1 mouse cellular context compared by ENCODE assay signal in genomic region chr9:22428028-22428665, GRCm38 (mm10).
TF ChIP-seq lines count a peak whose summit lies in the region.

No protein-coding gene starts in this region.

TF ChIP-seq in MEL, 35 proteins besides CTCF, POLR2A, EP300 and RAD21:
- no peak for TF ChIP-seq MYC (IDR thresholded peaks at IDR 0.05; ENCODE audit: low read depth, low read length)
- no peak for TF ChIP-seq MXI1 (IDR thresholded peaks at IDR 0.05; ENCODE audit: low read depth, low read length)
- TF ChIP-seq USF1 (IDR thresholded peaks at IDR 0.05; ENCODE audit: low read depth, low read length) = no peak
- 0 out of 2 replicates have a peak, but pooled peaks have one; percentile 54 for TF ChIP-seq HCFC1 (IDR thresholded peaks at IDR 0.05; ENCODE audit: low read depth, low read length)
- peak; percentile 94 for TF ChIP-seq ZMIZ1 (IDR thresholded peaks at IDR 0.05; ENCODE audit: low read depth, low read length)
- TF ChIP-seq MYB (IDR thresholded peaks at IDR 0.05; ENCODE audit: low read depth, low read length) = 0 out of 2 replicates have a peak, but pooled peaks have one; percentile 30
- TF ChIP-seq SIN3A (IDR thresholded peaks at IDR 0.05; ENCODE audit: low read length) = no peak
- TF ChIP-seq GATA1 (IDR thresholded peaks at IDR 0.05; ENCODE audit: low read depth, low read length) = peak; percentile 52; the same call in 1 of the 2 replicates
- TF ChIP-seq MAX (IDR thresholded peaks at IDR 0.05; ENCODE audit: low read length) = no peak; the same call in 1 of the 2 replicates
- no peak for TF ChIP-seq E2F4 (IDR thresholded peaks at IDR 0.05; ENCODE audit: borderline replicate concordance, low read depth, low read length)
- no peak for TF ChIP-seq JUND (IDR thresholded peaks at IDR 0.05; ENCODE audit: low read depth, low read length)
- TF ChIP-seq POLR2AphosphoS2 (IDR thresholded peaks at IDR 0.05; ENCODE audit: low read length) = peak; percentile 65
- no peak for TF ChIP-seq SMC3 (IDR thresholded peaks at IDR 0.05; ENCODE audit: low read depth, low read length)
- no peak for TF ChIP-seq MEF2A (IDR thresholded peaks at IDR 0.05; ENCODE audit: extremely low read depth, insufficient replicate concordance, low read depth, low read length, poor library complexity, severe bottlenecking)
- peak; percentile 48; the same call in 1 of the 2 replicates for TF ChIP-seq ZKSCAN1 (IDR thresholded peaks at IDR 0.05; ENCODE audit: low read depth, low read length)
- 0 out of 2 replicates have a peak, but pooled peaks have one; percentile 13 for TF ChIP-seq CHD2 (IDR thresholded peaks at IDR 0.05; ENCODE audit: low read length)
- TF ChIP-seq ZC3H11A (IDR thresholded peaks at IDR 0.05; ENCODE audit: low read depth, low read length) = no peak
- no peak for TF ChIP-seq TAL1 (IDR thresholded peaks at IDR 0.05; ENCODE audit: low read length)
- TF ChIP-seq NRF1 (IDR thresholded peaks at IDR 0.05; ENCODE audit: insufficient read depth, low read depth, low read length, poor library complexity, severe bottlenecking) = no peak
- no peak for TF ChIP-seq ZNF384 (IDR thresholded peaks at IDR 0.05; ENCODE audit: low read depth, low read length)
- TF ChIP-seq MAFK (IDR thresholded peaks at IDR 0.05; ENCODE audit: borderline replicate concordance, low read depth, low read length) = no peak
- TF ChIP-seq NELFE (IDR thresholded peaks at IDR 0.05; ENCODE audit: low read depth, low read length) = peak; percentile 74
- no peak for TF ChIP-seq BHLHE40 (IDR thresholded peaks at IDR 0.05; ENCODE audit: borderline replicate concordance, low read depth, low read length)
- TF ChIP-seq TCF12 (IDR thresholded peaks at IDR 0.05; ENCODE audit: low read depth, low read length) = peak; percentile 44
- TF ChIP-seq POLR2AphosphoS5 (IDR thresholded peaks at IDR 0.05; ENCODE audit: borderline replicate concordance, low read depth, low read length) = no peak
- TF ChIP-seq ETS1 (IDR thresholded peaks at IDR 0.05; ENCODE audit: low read depth, low read length) = no peak; the same call in 1 of the 2 replicates
- peak; percentile 55; the same call in 1 of the 2 replicates for TF ChIP-seq TBP (IDR thresholded peaks at IDR 0.05; ENCODE audit: low read depth, low read length)
- no peak; the same call in 1 of the 2 replicates for TF ChIP-seq CHD1 (IDR thresholded peaks at IDR 0.05; ENCODE audit: low read depth, low read length)
- 0 out of 2 replicates have a peak, but pooled peaks have one; percentile 33 for TF ChIP-seq RCOR1 (IDR thresholded peaks at IDR 0.05; ENCODE audit: low read depth, low read length)
- no peak for TF ChIP-seq USF2 (IDR thresholded peaks at IDR 0.05; ENCODE audit: borderline replicate concordance in 1 of 2, insufficient read depth in 1 of 2, low read depth in 1 of 2, low read length in 2 of 2)
